Mouse (Mus musculus) embryonic facial prominence, embryonic 10.5 days (tissue): Measurements from ENCODE around the gene Slbp. TPM values are rescaled to one million over a fixed set of nuclear protein-coding genes. Genes with fewer than 3 reads are reported as not detected.

Experiments
- DNase-seq: peaks from one replicate; pipeline ENCODE4 v3.0.0-alpha.2; 2017; ENCODE audit warnings: low spot score
- H3K27ac ChIP-seq: fragments of 300-500 bp; sonication (generic); replicated peaks from 2 replicates; pipeline ENCODE4 v1.5.1; 2016; ENCODE audit warnings: mild to moderate bottlenecking
- H3K27me3 ChIP-seq: fragments of 300-500 bp; sonication (generic); replicated peaks from 2 replicates; pipeline ENCODE4 v1.6.1; 2016; ENCODE audit warnings: low read depth, mild to moderate bottlenecking; ENCODE audit not compliant: poor library complexity, severe bottlenecking
- H3K36me3 ChIP-seq: fragments of 300-500 bp; sonication (generic); replicated peaks from 2 replicates; pipeline ENCODE4 v1.6.1; 2016; ENCODE audit warnings: mild to moderate bottlenecking, moderate library complexity
- H3K4me1 ChIP-seq: fragments of 300-500 bp; sonication (generic); 2 replicates; pipeline ENCODE4 v1.6.1; 2016
- H3K4me3 ChIP-seq: fragments of 300-500 bp; sonication (generic); 2 replicates; pipeline ENCODE4 v1.5.1; 2016; ENCODE audit warnings: mild to moderate bottlenecking, moderate library complexity
- H3K9me3 ChIP-seq: fragments of 300-500 bp; sonication (generic); 2 replicates; pipeline ENCODE4 v1.6.1; 2016; ENCODE audit warnings: mild to moderate bottlenecking
- WGBS: fragments of 180-500 bp; shearing (Covaris S2); methylation state at CpG from one replicate; pipeline ENCODE4 v1.1.7; 2016; 5-methylcytosine and 5-hydroxymethylcytosine counted together
- polyA plus RNA-seq: library from polyadenylated mRNA; unstranded; fragments of >200 nt; fragmentation: Nextera tagmentation; extraction: Ambion mirVana; gene quantifications from 2 replicates; pipeline ENCODE4 v1.2.1, GENCODE M21; 2016

Slbp gene
- polyA plus RNA-seq, 1 experiment from 2014 or later: 322 TPM

DNA sequence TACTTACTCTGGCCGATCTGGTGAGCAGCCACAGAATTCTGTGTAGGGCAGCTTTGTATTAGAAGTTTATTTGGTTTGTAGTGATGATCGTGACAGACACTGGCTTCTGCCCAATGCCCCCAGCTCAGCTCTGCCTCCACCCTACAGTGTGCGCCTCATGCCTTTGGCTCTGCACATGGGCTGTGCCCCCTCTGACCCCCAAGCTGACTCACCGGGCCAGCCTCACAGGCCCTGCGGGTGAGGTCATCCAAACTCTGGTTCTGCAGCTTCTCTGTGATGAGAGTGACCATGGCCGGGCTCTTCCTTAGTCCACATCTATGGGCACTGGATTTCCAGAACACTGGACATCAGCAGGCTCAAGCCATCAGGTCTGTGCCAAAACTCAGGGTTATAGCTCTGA, 38.0 kb downstream of the Slbp start:
- DNase-seq: no peak
- Histone ChIP-seq H3K27me3 (no peaks in the 10 kb centered on the region), H3K9me3 (no peaks in the 10 kb centered on the region), H3K4me3 (no peak overlapping the region), H3K36me3 (peaks cover 62% of the 10 kb centered on the region), H3K27ac (no peak overlapping the region), H3K4me1 (no peaks in the 10 kb centered on the region)
- 90% methylated on average over 6 of the region's 6 CpGs for WGBS

DNA sequence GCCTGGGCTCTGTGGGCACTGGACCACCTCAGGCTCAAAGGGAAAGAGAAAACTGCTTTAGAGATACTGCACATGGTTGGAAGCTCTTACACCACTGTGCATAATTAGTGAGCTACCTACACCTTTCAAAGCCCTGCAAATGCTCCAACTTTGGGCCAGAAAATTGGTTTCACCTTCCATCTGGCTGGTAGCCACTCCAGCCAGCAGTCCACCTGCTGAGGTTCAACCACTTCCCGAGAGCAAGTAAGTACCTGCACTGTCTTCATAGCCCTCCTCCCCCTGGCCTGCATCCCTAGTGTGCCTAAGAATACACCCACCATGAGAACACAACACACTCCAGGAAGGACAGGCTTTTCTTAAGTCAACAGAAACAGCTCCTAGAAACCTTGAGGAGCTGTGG, 40.6 kb downstream of the Slbp start:
- WGBS: 84% methylated on average over 1 of the region's 1 CpGs
- Histone ChIP-seq H3K9me3 (no peaks in the 10 kb centered on the region), H3K36me3 (peaks cover 84% of the 10 kb centered on the region)

DNA sequence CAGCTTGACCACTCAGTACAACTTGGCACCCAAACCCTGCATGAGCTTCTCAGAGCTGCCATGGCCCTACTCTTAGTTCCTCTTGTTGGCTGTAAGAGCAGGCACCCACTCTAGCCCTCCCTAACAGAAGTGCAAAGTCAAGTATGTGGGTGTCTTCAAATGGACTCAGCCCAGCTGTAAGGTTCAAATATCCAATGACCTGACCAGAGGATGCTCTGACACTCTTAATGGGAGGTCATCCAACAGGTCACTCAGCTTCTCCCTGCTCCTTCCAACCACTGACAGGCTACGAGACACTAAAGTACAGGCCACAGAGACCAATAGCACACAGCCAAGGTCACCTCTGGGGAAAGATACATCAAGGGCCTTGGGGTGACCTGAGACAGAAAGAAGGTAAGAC, 43.1 kb downstream of the Slbp start:
- Histone ChIP-seq H3K4me3 (no peak overlapping the region), H3K36me3 (peaks cover 97% of the 10 kb centered on the region), H3K9me3 (no peaks in the 10 kb centered on the region), H3K4me1 (no peaks in the 10 kb centered on the region), H3K27me3 (no peaks in the 10 kb centered on the region), H3K27ac (no peak overlapping the region)
- WGBS: 73% methylated on average over 1 of the region's 1 CpGs
- no peak for DNase-seq

More for the DNA sequence above, 40.6 kb downstream of the Slbp start:
- no peak overlapping the region for H3K4me3 ChIP-seq
- no peak for DNase-seq
- H3K27ac ChIP-seq: no peak overlapping the region
- H3K27me3 ChIP-seq: no peaks in the 10 kb centered on the region
- H3K4me1 ChIP-seq: no peaks in the 10 kb centered on the region

DNA sequence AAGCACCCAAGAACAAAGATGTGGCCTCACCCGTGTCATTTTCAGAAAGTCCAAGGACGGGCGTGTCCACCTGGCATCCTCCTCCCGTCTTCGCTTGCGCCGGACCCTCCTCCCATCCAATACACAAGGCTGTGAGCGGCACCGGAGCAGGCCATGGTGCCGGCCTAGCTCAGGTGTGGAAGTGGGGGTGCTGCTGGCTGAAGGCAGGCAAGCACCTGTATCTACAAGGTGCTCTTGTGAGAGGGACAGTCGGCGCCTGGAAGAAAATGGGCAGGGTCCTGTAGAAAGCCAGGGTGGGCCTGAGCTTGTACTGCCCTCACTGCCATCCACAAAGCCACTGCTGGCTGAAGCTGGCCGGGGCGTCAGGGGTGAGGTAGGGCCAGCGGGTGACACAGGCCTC, 44.9 kb downstream of the Slbp start:
- Histone ChIP-seq H3K4me1 (no peaks in the 10 kb centered on the region), H3K4me3 (no peak overlapping the region), H3K36me3 (peaks cover 96% of the 10 kb centered on the region), H3K27me3 (no peaks in the 10 kb centered on the region), H3K9me3 (no peaks in the 10 kb centered on the region), H3K27ac (no peak overlapping the region)
- 95% methylated on average over 15 of the region's 15 CpGs for WGBS
- no peak for DNase-seq

DNA sequence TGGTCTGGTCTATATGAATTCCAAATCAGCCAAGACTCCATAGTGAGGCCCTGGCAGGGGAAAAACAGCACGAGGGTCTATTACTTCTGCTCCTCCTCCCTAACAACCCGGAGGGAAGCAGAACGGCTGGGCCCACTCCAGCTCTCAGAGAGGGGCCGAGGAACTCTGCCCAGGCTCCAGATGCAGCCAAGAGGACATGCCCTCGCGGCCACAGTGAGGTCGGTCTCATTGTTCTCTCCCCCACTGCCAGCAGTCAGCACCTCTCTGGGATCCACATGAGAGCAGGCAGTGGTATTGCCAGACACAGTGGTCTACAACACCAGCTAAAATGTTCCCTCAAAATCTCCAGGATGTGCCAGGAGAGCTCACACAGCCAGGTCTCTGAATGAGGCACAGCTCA, 45.7 kb downstream of the Slbp start:
- no peak overlapping the region for H3K4me3 ChIP-seq
- no peaks in the 10 kb centered on the region for H3K27me3 ChIP-seq
- peaks cover 96% of the 10 kb centered on the region for H3K36me3 ChIP-seq
- no peaks in the 10 kb centered on the region for H3K4me1 ChIP-seq
- no peak overlapping the region for H3K27ac ChIP-seq
- H3K9me3 ChIP-seq: no peaks in the 10 kb centered on the region
- 90% methylated on average over 7 of the region's 7 CpGs for WGBS
- no peak for DNase-seq

DNA sequence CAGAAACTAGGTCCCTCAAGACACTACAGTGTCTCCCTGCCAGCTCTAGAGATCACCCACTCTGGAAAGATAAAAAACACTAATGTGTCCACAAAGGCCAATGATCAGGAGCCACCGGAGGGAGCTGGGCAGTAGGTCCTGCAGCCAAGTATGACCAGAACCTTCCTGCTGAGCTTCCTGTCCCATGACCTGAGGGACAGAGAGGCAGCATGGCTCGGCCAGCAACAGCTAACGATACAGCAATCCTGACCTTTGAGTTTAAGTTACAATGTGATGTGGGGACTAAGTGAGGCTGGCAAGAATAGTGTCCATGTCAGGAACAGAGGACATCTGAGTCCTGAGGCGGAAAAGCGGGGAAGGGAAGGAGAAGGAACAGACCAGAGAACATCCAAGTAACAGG, 47.1 kb downstream of the Slbp start:
- no peaks in the 10 kb centered on the region for H3K4me1 ChIP-seq
- H3K27me3 ChIP-seq: no peaks in the 10 kb centered on the region
- H3K27ac ChIP-seq: no peak overlapping the region
- H3K4me3 ChIP-seq: no peak overlapping the region
- no peaks in the 10 kb centered on the region for H3K9me3 ChIP-seq
- no peak for DNase-seq
- H3K36me3 ChIP-seq: peaks cover 98% of the 10 kb centered on the region
- 83% methylated on average over 5 of the region's 5 CpGs for WGBS

DNA sequence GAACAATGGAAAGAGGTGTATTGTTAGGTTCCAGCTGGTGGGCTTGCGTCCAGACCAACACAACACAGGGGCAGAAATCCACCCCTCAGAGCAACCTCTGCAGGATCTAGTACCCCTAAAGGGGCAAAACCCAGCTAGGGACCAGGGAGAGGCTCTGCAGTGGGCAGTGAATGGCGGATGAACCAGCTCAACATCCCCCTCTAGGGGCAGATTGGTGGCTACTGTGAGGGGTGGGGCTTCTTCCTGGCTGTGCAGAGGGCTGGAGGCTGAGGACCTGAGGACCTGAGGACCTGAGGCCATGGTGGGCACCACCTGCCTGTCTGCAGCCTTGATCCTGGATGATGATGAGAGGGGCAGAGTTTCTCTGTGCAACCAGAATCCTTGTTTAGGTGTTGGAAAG, 58.8 kb downstream of the Slbp start:
- H3K9me3 ChIP-seq: no peaks in the 10 kb centered on the region
- H3K4me1 ChIP-seq: no peaks in the 10 kb centered on the region
- H3K27ac ChIP-seq: no peak overlapping the region
- no peak overlapping the region for H3K4me3 ChIP-seq
- no peaks in the 10 kb centered on the region for H3K27me3 ChIP-seq
- peak; percentile 38 for DNase-seq
- 37% methylated on average over 2 of the region's 2 CpGs for WGBS
- H3K36me3 ChIP-seq: peaks cover 11% of the 10 kb centered on the region

DNA sequence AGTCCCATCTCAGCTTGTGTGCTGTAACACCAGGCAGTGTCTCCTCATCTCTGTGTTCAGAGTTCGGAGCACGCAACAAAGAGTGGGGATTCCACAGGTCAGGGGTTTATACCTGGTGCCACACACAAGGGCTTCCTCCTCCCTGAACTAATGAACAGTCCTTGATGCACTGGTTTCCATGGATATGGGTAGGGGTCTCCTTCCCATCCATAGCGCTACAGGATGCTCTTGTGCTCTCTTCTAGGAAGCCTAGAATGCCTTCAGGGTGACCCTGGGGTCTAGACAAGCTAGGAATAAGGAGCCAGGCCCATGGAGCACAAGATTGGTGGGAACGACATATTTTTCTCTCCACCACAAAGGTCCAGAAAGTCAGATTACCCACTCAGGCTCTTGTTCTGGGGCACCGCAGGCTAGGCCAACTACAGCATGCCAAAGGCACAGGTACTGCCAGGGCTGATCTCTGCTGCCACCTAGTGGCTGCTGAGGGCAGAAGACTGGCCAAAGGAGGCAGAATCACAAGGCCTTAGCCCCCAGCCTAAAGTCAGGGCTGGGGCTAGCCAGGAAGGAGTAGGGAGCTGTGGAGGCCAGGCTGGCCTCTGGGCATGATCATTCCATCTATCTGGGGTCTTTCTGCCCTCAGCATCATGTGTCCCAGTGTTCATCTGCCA, 63.0 kb downstream of the Slbp start:
- no peaks in the 10 kb centered on the region for H3K36me3 ChIP-seq
- H3K4me1 ChIP-seq: peaks cover under 1% of the 10 kb centered on the region
- DNase-seq: peak; percentile 83
- no peaks in the 10 kb centered on the region for H3K27me3 ChIP-seq
- no peaks in the 10 kb centered on the region for H3K9me3 ChIP-seq
- H3K4me3 ChIP-seq: no peak overlapping the region
- 73% methylated on average over 5 of the region's 5 CpGs for WGBS
- no peak overlapping the region for H3K27ac ChIP-seq

DNA sequence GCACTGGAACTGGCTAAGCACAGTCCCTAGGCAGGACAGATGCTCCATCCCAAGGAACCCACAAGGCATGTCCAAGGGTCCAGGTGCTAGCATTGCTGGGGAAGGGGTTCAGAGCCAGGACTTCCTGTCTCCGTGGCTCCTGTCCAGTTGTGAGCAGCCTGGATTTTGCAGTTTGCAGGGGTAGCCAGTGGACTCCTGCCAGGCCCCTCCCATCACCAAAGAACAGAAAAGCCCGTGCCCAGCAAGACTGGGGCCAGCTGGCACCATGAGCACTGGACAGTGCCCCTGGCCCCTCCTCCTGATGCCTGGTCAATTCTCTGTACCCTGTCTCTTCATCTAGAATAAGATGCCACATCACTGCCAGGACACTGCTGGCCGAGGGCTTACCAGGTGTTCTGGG, 64.3 kb downstream of the Slbp start:
- H3K36me3 ChIP-seq: no peaks in the 10 kb centered on the region
- no peak overlapping the region for H3K4me3 ChIP-seq
- DNase-seq: no peak
- no peak overlapping the region for H3K27ac ChIP-seq
- H3K4me1 ChIP-seq: peaks cover 12% of the 10 kb centered on the region
- 90% methylated on average over 3 of the region's 3 CpGs for WGBS
- no peaks in the 10 kb centered on the region for H3K9me3 ChIP-seq
- no peaks in the 10 kb centered on the region for H3K27me3 ChIP-seq

DNA sequence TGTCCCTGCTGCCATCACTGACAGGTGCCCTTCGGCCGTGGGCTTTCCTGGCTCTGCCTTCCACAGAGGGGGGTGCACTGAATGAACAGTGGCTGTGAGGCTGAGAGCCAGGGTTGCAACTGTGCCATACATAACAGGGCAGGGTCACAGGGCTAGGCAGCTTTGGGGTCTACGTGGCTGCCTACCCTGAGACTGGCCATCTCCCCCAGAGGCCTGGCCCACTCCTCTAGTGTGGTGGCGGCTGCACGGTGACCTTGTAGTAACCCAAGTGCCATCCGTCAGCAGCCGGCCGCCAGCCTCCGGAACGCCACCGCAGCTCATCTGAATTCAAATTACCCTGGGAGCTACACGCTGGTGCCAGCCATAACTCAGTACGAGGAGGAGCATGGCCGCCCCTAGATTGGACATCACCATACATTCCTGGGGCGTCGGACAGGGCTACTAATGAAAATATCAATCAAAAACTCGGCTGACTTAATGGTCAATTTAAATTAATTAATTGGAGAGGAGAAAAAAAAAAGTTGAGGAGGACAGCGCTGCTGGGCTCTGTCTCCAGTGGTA, 64.8 kb downstream of the Slbp start:
- Histone ChIP-seq H3K36me3 (no peaks in the 10 kb centered on the region), H3K4me1 (peaks cover 15% of the 10 kb centered on the region), H3K27me3 (no peaks in the 10 kb centered on the region), H3K4me3 (no peak overlapping the region), H3K27ac (no peak overlapping the region), H3K9me3 (no peaks in the 10 kb centered on the region)
- DNase-seq: no peak
- 83% methylated on average over 18 of the region's 18 CpGs for WGBS

Other genes starting within 250 kb of the Slbp start
- gene Nkx1-1, start 218.6 kb downstream of the Slbp start, polyA plus RNA-seq: not detected in 2 replicates
- 78.2 and 79.9 TPM in 2 replicates for gene Fam53a, start 22.9 kb downstream of the Slbp start, polyA plus RNA-seq
- gene Gm9903, start 22.6 kb downstream of the Slbp start, polyA plus RNA-seq: 0.30 and 0.32 TPM in 2 replicates
- gene Tacc3, start 5.6 kb upstream of the Slbp start, polyA plus RNA-seq: 318 and 337 TPM in 2 replicates
- gene Tmem129, start 5.8 kb upstream of the Slbp start, polyA plus RNA-seq: 37.1 and 40.0 TPM in 2 replicates
- 12.9 and 36.8 TPM in 2 replicates for gene Fgfr3, start 69.1 kb upstream of the Slbp start, polyA plus RNA-seq
- 56.3 and 59.8 TPM in 2 replicates for gene Letm1, start 130.2 kb upstream of the Slbp start, polyA plus RNA-seq
- 77.2 and 91.2 TPM in 2 replicates for gene Nsd2, start 168.2 kb upstream of the Slbp start, polyA plus RNA-seq